In genomic region chr2:91079026-91079384, GRCm38 (mm10) we compare ENCODE assay signal across 9 mouse cellular contexts. TPM values are rescaled to one million over a fixed set of nuclear protein-coding genes. Genes with fewer than 3 reads are reported as not detected.
DNase-seq lines count a peak whose midpoint lies in the region; ATAC-seq and TF ChIP-seq lines count a peak whose summit lies in the region.
"Had no signal": no experiment of that assay in that cellular context is flagged by ENCODE, and none has a peak within 500 bp of the region (broad histone marks: within the 10 kb centered on the region; RNA-seq: fewer than 3 reads in every experiment).

No protein-coding gene starts in this region.

- TF ChIP-seq POLR2A in ES-Bruce4 (IDR thresholded peaks at IDR 0.05; ENCODE audit: insufficient read depth, low read length): no peak

- H3K36me3 ChIP-seq in heart, embryonic 13.5 days: no peaks in the 10 kb centered on the region
- no peaks in the 10 kb centered on the region for H3K36me3 ChIP-seq in ES-Bruce4 (ENCODE audit: control insufficient read depth, insufficient read depth, low read length, poor library complexity, severe bottlenecking)
- H3K36me3 ChIP-seq in forebrain, embryonic 15.5 days: no peaks in the 10 kb centered on the region
- H3K36me3 ChIP-seq in liver, embryonic 16.5 days (ENCODE audit: control insufficient read depth, insufficient read depth): no peaks in the 10 kb centered on the region

- H3K9ac ChIP-seq in heart, embryonic 13.5 days: peak overlapping the region; percentile 89
- H3K9ac ChIP-seq in ES-Bruce4 (ENCODE audit: low read depth, poor library complexity, severe bottlenecking): peak overlapping the region; percentile 34
- H3K9ac ChIP-seq in forebrain, embryonic 15.5 days (replicated peaks): peak overlapping the region; percentile 59
- peak overlapping the region; percentile 56 for H3K9ac ChIP-seq in liver, embryonic 16.5 days (ENCODE audit: low read depth, low read length)

- H3K9me3 ChIP-seq in heart, embryonic 13.5 days: no peaks in the 10 kb centered on the region
- H3K9me3 ChIP-seq in ES-Bruce4 (replicated peaks; ENCODE audit: control insufficient read depth, insufficient read depth, low read length, poor library complexity, severe bottlenecking): no peaks in the 10 kb centered on the region
- no peaks in the 10 kb centered on the region for H3K9me3 ChIP-seq in forebrain, embryonic 15.5 days
- no peaks in the 10 kb centered on the region for H3K9me3 ChIP-seq in liver, embryonic 16.5 days (replicated peaks; ENCODE audit: control insufficient read depth, low read length)

- ATAC-seq in heart, embryonic 13.5 days (ENCODE audit: extremely low read depth, insufficient number of reproducible peaks, low FRiP score, low TSS enrichment): no peak
- no peak for ATAC-seq in forebrain, embryonic 15.5 days (replicated peaks)
- ATAC-seq in liver, embryonic 16.5 days (ENCODE audit: low read depth): no peak
- no peak for ATAC-seq in megakaryocyte progenitor cell, adult 5-6 weeks (replicated peaks; ENCODE audit: poor library complexity)

- H3K4me2 ChIP-seq in heart, embryonic 13.5 days: peak overlapping the region; percentile 92
- peak overlapping the region; percentile 87 for H3K4me2 ChIP-seq in forebrain, embryonic 15.5 days (replicated peaks)
- H3K4me2 ChIP-seq in liver, embryonic 16.5 days (ENCODE audit: low read depth, low read length): peak overlapping the region; percentile 81

- TF ChIP-seq CTCF in ES-Bruce4 (IDR thresholded peaks at IDR 0.05; ENCODE audit: low read depth, low read length): no peak

- DNase-seq in heart, adult 18-20 months: no peak
- no peak for DNase-seq in adrenal gland, postnatal 36 days
- DNase-seq in lung, postnatal 4 days: no peak
- DNase-seq: cerebellum, postnatal 14 days had no signal

- peaks cover 14% of the 10 kb centered on the region for H3K4me1 ChIP-seq in heart, embryonic 13.5 days
- no peaks in the 10 kb centered on the region for H3K4me1 ChIP-seq in ES-Bruce4 (ENCODE audit: control insufficient read depth, insufficient read depth, low read length)
- peaks cover 9% of the 10 kb centered on the region for H3K4me1 ChIP-seq in forebrain, embryonic 15.5 days
- H3K4me1 ChIP-seq in liver, embryonic 16.5 days (ENCODE audit: control insufficient read depth, low read depth, low read length): peaks cover 11% of the 10 kb centered on the region

- peak overlapping the region; percentile 61 for H3K4me3 ChIP-seq in heart, embryonic 13.5 days
- H3K4me3 ChIP-seq in ES-Bruce4 (ENCODE audit: low read depth, low read length): peak overlapping the region; percentile 34
- H3K4me3 ChIP-seq in forebrain, embryonic 15.5 days: peak overlapping the region; percentile 49
- H3K4me3 ChIP-seq in liver, embryonic 16.5 days (ENCODE audit: low read depth, low read length): peak overlapping the region; percentile 56

- H3K27ac ChIP-seq in heart, embryonic 13.5 days (replicated peaks): 0 out of 2 replicates have a peak overlapping the region, but pooled peaks have one; percentile 24
- H3K27ac ChIP-seq in ES-Bruce4 (ENCODE audit: insufficient read depth, low read length): no peak overlapping the region
- no peak overlapping the region for H3K27ac ChIP-seq in forebrain, embryonic 15.5 days (replicated peaks)
- no peak overlapping the region; the same call in 1 of the 2 replicates for H3K27ac ChIP-seq in liver, embryonic 16.5 days (ENCODE audit: low read length)

- 21% methylated on average over 5 of the region's 5 CpGs for WGBS in heart, embryonic 13.5 days
- WGBS in forebrain, embryonic 15.5 days: 38% methylated on average over 5 of the region's 5 CpGs
- WGBS in liver, embryonic 16.5 days (ENCODE audit: insufficient replicate concordance): 22% methylated on average over 5 of the region's 5 CpGs

- H3K27me3 ChIP-seq in heart, embryonic 13.5 days (replicated peaks): no peaks in the 10 kb centered on the region
- H3K27me3 ChIP-seq in ES-Bruce4 (ENCODE audit: control insufficient read depth, insufficient read depth, low read length, poor library complexity, severe bottlenecking): no peaks in the 10 kb centered on the region
- no peaks in the 10 kb centered on the region for H3K27me3 ChIP-seq in forebrain, embryonic 15.5 days
- H3K27me3 ChIP-seq in liver, embryonic 16.5 days (ENCODE audit: control insufficient read depth, insufficient read depth, low read depth, low read length): no peaks in the 10 kb centered on the region

- no peak for TF ChIP-seq EP300 in ES-Bruce4 (IDR thresholded peaks at IDR 0.05; ENCODE audit: insufficient read depth, low read depth, low read length)

RNA-seq across cellular contexts. Expression of gene Spi1, which starts 3.2 kb away (rescaled TPM):
- 3.5 and 3.9 TPM in 2 replicates for polyA plus RNA-seq in heart, embryonic 13.5 days (2015; fragmentation: Nextera tagmentation; extraction: Ambion mirVana)
- total RNA-seq in heart, adult 18-20 months (2021): 1 to 10 TPM; 4.0 to 5.0 TPM
- polyA plus RNA-seq in ES-Bruce4 (2011; ENCODE audit: insufficient read depth, insufficient read length, low read depth, missing spikeins): not detected in 2 replicates
- 2.4 and 3.0 TPM in 2 replicates for polyA plus RNA-seq in forebrain, embryonic 15.5 days (2015; fragmentation: Nextera tagmentation; extraction: Ambion mirVana)
- polyA plus RNA-seq in liver, embryonic 16.5 days (2015; fragmentation: Nextera tagmentation; extraction: Ambion mirVana): 16.6 and 18.2 TPM in 2 replicates
- 182 and 235 TPM in 2 replicates for total RNA-seq in megakaryocyte progenitor cell, adult 5-6 weeks (2015)
- total RNA-seq in megakaryocyte progenitor cell, adult 5-6 weeks (2017): 82.5 and 97.3 TPM in 2 replicates
- 1 to 10 TPM; 3.0 to 7.6 TPM for total RNA-seq in adrenal gland, postnatal 36 days (2021)

RNA-seq across cellular contexts. Expression of gene Slc39a13, which starts 8.8 kb away (rescaled TPM):
- polyA plus RNA-seq in heart, embryonic 13.5 days (2015; fragmentation: Nextera tagmentation; extraction: Ambion mirVana): 45.0 and 55.5 TPM in 2 replicates
- 10 to 100 TPM; 20.0 to 26.2 TPM for total RNA-seq in heart, adult 18-20 months (2021)
- 9.2 and 14.1 TPM in 2 replicates for polyA plus RNA-seq in ES-Bruce4 (2011; ENCODE audit: insufficient read depth, insufficient read length, low read depth, missing spikeins)
- polyA plus RNA-seq in forebrain, embryonic 15.5 days (2015; fragmentation: Nextera tagmentation; extraction: Ambion mirVana): 23.7 and 27.8 TPM in 2 replicates
- polyA plus RNA-seq in liver, embryonic 16.5 days (2015; fragmentation: Nextera tagmentation; extraction: Ambion mirVana): 10.4 and 12.2 TPM in 2 replicates
- 9.2 and 14.8 TPM in 2 replicates for total RNA-seq in megakaryocyte progenitor cell, adult 5-6 weeks (2015)
- total RNA-seq in megakaryocyte progenitor cell, adult 5-6 weeks (2017): 7.0 and 8.9 TPM in 2 replicates
- 10 to 100 TPM; 24.2 to 31.9 TPM for total RNA-seq in adrenal gland, postnatal 36 days (2021)

RNA-seq across cellular contexts. Expression of gene Psmc3, which starts 25.2 kb away (rescaled TPM):
- polyA plus RNA-seq in heart, embryonic 13.5 days (2015; fragmentation: Nextera tagmentation; extraction: Ambion mirVana): 226 and 239 TPM in 2 replicates
- 100 to 1,000 TPM; 231 to 257 TPM for total RNA-seq in heart, adult 18-20 months (2021)
- polyA plus RNA-seq in ES-Bruce4 (2011; ENCODE audit: insufficient read depth, insufficient read length, low read depth, missing spikeins): 183 and 203 TPM in 2 replicates
- 230 and 231 TPM in 2 replicates for polyA plus RNA-seq in forebrain, embryonic 15.5 days (2015; fragmentation: Nextera tagmentation; extraction: Ambion mirVana)
- 130 and 133 TPM in 2 replicates for polyA plus RNA-seq in liver, embryonic 16.5 days (2015; fragmentation: Nextera tagmentation; extraction: Ambion mirVana)
- total RNA-seq in megakaryocyte progenitor cell, adult 5-6 weeks (2015): 102 and 103 TPM in 2 replicates
- total RNA-seq in megakaryocyte progenitor cell, adult 5-6 weeks (2017): 310 and 320 TPM in 2 replicates
- total RNA-seq in adrenal gland, postnatal 36 days (2021): 100 to 1,000 TPM; 193 to 228 TPM

RNA-seq across cellular contexts. Expression of gene Mybpc3, which starts 38.9 kb away (rescaled TPM):
- polyA plus RNA-seq in heart, embryonic 13.5 days (2015; fragmentation: Nextera tagmentation; extraction: Ambion mirVana): 806 and 882 TPM in 2 replicates
- 1,000 to 10,000 TPM; 1,572 to 1,905 TPM for total RNA-seq in heart, adult 18-20 months (2021)
- not detected in 2 replicates for polyA plus RNA-seq in ES-Bruce4 (2011; ENCODE audit: insufficient read depth, insufficient read length, low read depth, missing spikeins)
- 0.14 TPM in 1 of 2 replicates, not detected in the other for polyA plus RNA-seq in forebrain, embryonic 15.5 days (2015; fragmentation: Nextera tagmentation; extraction: Ambion mirVana)
- polyA plus RNA-seq in liver, embryonic 16.5 days (2015; fragmentation: Nextera tagmentation; extraction: Ambion mirVana): 0.07 and 0.08 TPM in 2 replicates
- total RNA-seq in megakaryocyte progenitor cell, adult 5-6 weeks (2015): 0.17 TPM in 1 of 2 replicates, not detected in the other
- 0.20 TPM in 1 of 2 replicates, not detected in the other for total RNA-seq in megakaryocyte progenitor cell, adult 5-6 weeks (2017)
- not detected for total RNA-seq in adrenal gland, postnatal 36 days (2021)

RNA-seq across cellular contexts. Expression of gene Rapsn, which starts 43.6 kb away (rescaled TPM):
- 21.2 and 25.8 TPM in 2 replicates for polyA plus RNA-seq in heart, embryonic 13.5 days (2015; fragmentation: Nextera tagmentation; extraction: Ambion mirVana)
- total RNA-seq in heart, adult 18-20 months (2021): 10 to 100 TPM; 17.6 to 18.5 TPM
- polyA plus RNA-seq in ES-Bruce4 (2011; ENCODE audit: insufficient read depth, insufficient read length, low read depth, missing spikeins): 0.42 TPM in 1 of 2 replicates, not detected in the other
- polyA plus RNA-seq in forebrain, embryonic 15.5 days (2015; fragmentation: Nextera tagmentation; extraction: Ambion mirVana): 0.63 and 0.74 TPM in 2 replicates
- 0.99 and 1.0 TPM in 2 replicates for polyA plus RNA-seq in liver, embryonic 16.5 days (2015; fragmentation: Nextera tagmentation; extraction: Ambion mirVana)
- total RNA-seq in megakaryocyte progenitor cell, adult 5-6 weeks (2015): 1.8 and 4.1 TPM in 2 replicates
- total RNA-seq in megakaryocyte progenitor cell, adult 5-6 weeks (2017): 2.7 and 3.4 TPM in 2 replicates
- 1 to 10 TPM; 1.5 to 2.3 TPM for total RNA-seq in adrenal gland, postnatal 36 days (2021)

Comparison
In these comparisons a context has a peak if more than half of its experiments do, and no peak if none do; other contexts are left out.
1. H3K9ac ChIP-seq: peak in every context shown above with its lines; median percentile 89 in heart, embryonic 13.5 days; 59 in forebrain, embryonic 15.5 days; 56 in liver, embryonic 16.5 days; 34 in ES-Bruce4.